Mouse (Mus musculus) left cerebral cortex, adult 9 months (tissue): Measurements from ENCODE around the gene Gucy1b2.

Experiments
- DNase-seq, 2 experiments: peaks; one replicate each; pipeline ENCODE4 v3.0.0; 2022; ENCODE audit warnings: low spot score in 2 of 2

Gucy1b2 gene

DNA sequence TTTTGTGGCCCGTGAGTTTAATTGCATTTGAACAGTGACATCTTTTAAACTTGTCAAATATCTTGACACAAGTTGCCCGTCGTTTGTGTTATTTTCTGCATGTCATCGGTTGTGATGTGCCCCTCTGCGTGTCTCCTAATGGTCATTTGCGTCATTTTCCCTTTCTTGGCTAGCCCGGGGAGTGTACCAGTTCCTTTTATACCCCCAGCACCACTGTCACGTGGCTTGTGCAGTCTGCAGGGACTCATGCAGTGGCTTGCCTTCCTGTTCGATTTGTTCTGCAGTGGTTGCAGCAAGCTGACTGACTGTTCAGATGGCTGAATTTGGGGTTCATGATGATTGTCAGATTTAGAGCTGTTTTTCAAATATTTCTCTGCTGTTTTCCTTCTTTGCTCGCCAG is 82.1 kb downstream of the Gucy1b2 start:
- DNase-seq: no peak

DNA sequence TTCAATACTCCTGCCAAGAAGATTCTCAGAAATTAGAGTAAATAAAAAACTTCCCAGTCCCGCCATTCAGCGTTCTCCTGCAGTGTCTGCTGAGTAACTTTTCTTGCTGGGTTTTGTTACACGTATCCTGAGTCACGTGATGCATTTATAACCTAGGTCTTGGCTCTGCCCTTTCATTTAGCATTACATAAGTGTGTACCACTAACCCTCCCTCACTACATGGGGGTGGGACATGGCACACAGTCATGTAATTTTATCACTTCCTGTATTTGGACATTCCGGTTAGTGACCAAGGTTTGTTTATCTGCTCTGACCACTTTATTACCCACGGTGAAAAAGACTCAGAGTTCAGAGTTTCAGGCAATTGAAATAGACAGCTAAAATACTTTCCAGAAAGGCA is 85.3 kb downstream of the Gucy1b2 start:
- DNase-seq: no peak

DNA sequence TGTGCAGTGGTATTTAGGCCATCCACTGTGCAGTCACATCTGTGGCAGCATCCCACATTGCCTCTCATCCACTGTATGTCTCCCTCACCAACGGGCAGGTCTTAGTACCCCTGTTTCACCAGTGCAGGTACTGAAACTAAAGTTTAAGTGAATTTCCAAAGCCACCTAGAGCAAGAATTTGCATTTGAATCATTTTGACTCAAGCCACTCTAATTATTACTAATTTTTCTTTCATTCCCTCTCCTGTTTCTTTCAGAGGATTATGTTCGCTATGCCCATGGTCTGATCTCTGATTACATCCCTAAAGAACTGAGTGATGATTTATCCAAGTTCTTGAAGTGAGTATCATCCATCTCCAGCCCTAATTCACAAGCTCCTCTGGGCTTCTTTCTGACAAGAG is 92.3 kb downstream of the Gucy1b2 start:
- no peak for DNase-seq

GRCm38 (mm10) chr14:62361263-62361980 is 94.7 kb downstream of the Gucy1b2 start:
- no peak for DNase-seq

DNA sequence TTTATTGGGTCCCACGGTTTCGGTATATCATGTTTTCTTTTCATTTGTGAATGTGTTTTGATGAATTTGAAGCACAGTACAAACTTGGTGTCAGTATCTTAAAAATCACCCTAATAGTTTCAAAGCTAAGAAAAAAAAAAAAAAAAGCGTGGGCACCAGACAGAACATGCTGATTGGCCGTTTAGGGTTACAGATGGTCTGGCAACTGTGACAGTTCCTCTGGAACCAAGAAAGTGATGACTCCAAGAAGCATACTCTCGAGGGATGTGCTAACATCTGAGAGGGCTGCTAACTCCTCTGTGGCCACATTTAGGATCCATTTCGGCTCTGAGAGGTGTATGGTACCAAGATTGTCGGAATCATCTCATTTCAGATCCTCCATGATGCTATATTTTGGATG is 100.9 kb downstream of the Gucy1b2 start:
- DNase-seq: no peak

DNA sequence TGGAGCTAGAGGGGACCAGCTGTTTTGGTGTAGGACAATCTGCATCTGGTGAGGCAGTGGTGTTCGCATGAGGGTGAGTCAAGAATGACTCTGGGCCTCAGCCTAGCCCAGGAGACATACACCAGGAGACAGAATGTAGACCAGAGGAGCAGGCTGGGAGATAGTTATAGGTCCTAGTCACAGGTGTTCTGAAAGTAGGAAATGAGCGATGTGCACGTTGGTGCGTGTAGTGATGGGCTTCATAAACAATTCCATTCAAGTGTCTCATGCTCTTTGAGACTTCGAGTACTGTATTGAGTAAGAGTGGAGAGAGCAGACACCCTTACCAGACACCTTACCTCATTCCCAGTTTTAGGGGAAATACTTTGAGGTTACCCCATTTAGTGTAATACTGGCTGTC is 102.3 kb downstream of the Gucy1b2 start:
- no peak for DNase-seq

GRCm38 (mm10) chr14:62353372-62353771 is 102.7 kb downstream of the Gucy1b2 start:
- no peak for DNase-seq

- no peak for DNase-seq
Measured at GRCm38 (mm10) chr14:62350890-62351289, 105.2 kb downstream of the Gucy1b2 start.

DNA sequence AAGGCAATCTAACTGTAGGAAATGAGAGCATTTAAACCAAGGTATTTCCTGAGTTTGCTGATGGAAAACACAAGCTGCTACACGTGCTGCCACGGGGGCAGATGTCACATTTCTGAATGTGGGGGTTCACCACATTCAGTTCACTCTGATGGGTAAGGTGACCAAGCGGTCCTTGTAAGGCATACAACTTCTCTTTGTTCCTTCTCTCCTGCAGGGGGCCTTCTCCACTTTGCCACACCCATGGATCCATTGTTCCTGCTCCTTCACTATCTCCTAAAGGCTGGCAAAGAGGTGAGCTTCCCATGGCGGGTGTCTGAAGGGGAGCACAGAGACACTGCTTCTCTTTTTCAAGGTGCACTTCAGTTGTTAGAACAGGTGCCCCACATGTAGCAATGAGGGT is 105.9 kb downstream of the Gucy1b2 start:
- DNase-seq: no peak

DNA sequence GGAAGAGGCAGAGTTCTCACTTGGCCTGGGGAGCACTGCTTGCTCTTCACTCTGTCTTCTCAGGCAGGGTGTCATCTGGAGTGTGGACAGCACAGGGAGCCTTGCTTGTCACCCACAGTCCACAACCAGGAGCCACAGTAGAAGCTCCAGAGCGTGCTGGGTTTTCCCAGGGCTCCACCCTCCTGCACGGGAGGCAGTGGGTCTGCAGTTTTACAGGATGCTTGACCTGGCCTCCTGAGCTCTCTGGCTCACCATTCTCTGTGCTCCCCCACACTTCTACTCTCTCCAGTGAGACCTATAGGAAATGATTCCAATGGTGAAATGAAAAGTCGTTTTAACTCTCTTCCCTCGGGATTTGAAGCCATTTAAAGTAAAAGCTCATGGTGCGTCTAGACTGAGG is 106.3 kb downstream of the Gucy1b2 start:
- no peak for DNase-seq

DNA sequence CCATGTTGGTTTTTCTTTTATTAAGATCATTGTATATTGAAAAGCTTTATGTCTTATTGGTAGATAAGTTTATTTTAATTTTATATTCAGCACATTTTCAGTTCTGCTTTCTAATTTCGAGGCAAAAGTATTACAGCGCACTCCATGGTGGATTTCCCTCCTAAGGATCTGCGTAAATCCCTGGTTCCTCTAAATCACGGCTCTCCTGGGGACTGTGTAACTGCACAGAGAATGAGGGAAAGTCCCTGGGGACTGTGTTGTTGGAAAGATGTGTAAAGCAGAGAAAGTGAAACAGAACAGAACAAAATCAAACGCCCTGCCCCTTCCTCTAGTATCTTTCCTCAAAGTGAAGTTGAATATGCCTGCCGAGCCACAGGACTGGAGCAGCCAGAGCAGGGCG is 109.0 kb downstream of the Gucy1b2 start:
- no peak for DNase-seq

GRCm38 (mm10) chr14:62346570-62346969 is 109.5 kb downstream of the Gucy1b2 start:
- no peak for DNase-seq
